Comparison of ENCODE assay signal across 8 mouse cellular contexts in genomic region chr5:38260107-38260682, GRCm38 (mm10). TPM values are rescaled to one million over a fixed set of nuclear protein-coding genes. Genes with fewer than 3 reads are reported as not detected.
DNase-seq lines count a peak whose midpoint lies in the region; TF ChIP-seq lines count a peak whose summit lies in the region.

TSS of gene Tmem128 (plus strand) at chr5:38260185.

- TF ChIP-seq CTCF in cortical plate, adult 2 months (IDR thresholded peaks at IDR 0.05; ENCODE audit: extremely low read depth, insufficient read depth, low read length): no peak

- H3K4me1 ChIP-seq in cortical plate, adult 2 months (ENCODE audit: control insufficient read depth, insufficient read depth, low read length): peaks cover 3% of the 10 kb centered on the region; the same call in 1 of the 2 replicates
- H3K4me1 ChIP-seq in megakaryocyte, embryonic 14.5 days: peaks cover 47% of the 10 kb centered on the region

- peaks cover 5% of the 10 kb centered on the region; the same call in 1 of the 2 replicates for H3K9me3 ChIP-seq in megakaryocyte, embryonic 14.5 days

- peak; percentile 76; the same call in 1 of the 2 replicates for TF ChIP-seq POLR2A in cortical plate, adult 2 months (IDR thresholded peaks at IDR 0.05; ENCODE audit: extremely low read depth, insufficient read depth, low read length)

- H3K27me3 ChIP-seq in megakaryocyte, embryonic 14.5 days (replicated peaks): no peaks in the 10 kb centered on the region

- peak; percentile 76 to 93 for DNase-seq in adrenal gland, adult (ENCODE audit: inconsistent age in 2 of 2, low spot score in 1 of 2)
- peak; percentile 66 for DNase-seq in gastrocnemius, postnatal 10 days
- DNase-seq in induced T-regulatory cell, adult 2 months (ENCODE audit: low read depth): peak; percentile 88
- peak; percentile 26 to 64 for DNase-seq in left cerebral cortex, adult 8-10 months (ENCODE audit: low spot score in 2 of 2)
- peak; percentile 64 for DNase-seq in right cerebral cortex, postnatal 14 days
- DNase-seq in yolk sac, embryonic 10.5 days (ENCODE audit: low spot score): peak; percentile 67

- H3K27ac ChIP-seq in cortical plate, adult 2 months (ENCODE audit: insufficient read depth, low read length): peak within 1 kb of the TSS; percentile 75

- H3K4me3 ChIP-seq in cortical plate, adult 2 months (ENCODE audit: insufficient read depth, low read length): peak within 1 kb of the TSS; percentile 88
- H3K4me3 ChIP-seq in megakaryocyte, embryonic 14.5 days (replicated peaks): peak within 1 kb of the TSS; percentile 96

- H3K36me3 ChIP-seq in megakaryocyte, embryonic 14.5 days (replicated peaks; ENCODE audit: low read length): peaks cover 42% of the 10 kb centered on the region

RNA-seq across cellular contexts. Expression of gene Tmem128, which starts in this region (rescaled TPM):
- 47.5 and 48.0 TPM in 2 replicates for polyA plus RNA-seq in cortical plate, adult 2 months (2012; rRNA removed)
- 10 to 100 TPM; 12.1 to 16.4 TPM for total RNA-seq in gastrocnemius, postnatal 10 days (2021)
- 10 to 100 TPM; 29.3 to 31.0 (median 29.8) TPM for total RNA-seq in left cerebral cortex, adult 8-10 months (2022)
- polyA plus RNA-seq in megakaryocyte, embryonic 14.5 days (2012; ENCODE audit: insufficient read depth, low replicate concordance): 11.3 and 61.4 TPM in 2 replicates

Comparison
In these comparisons a context has a peak if more than half of its experiments do, and no peak if none do; other contexts are left out.
1. Peak in every context shown above with its lines: DNase-seq, H3K4me3 ChIP-seq and H3K27ac ChIP-seq.